Mouse (Mus musculus): ENCODE data around the gene B4galt4. TPM values are rescaled to one million over a fixed set of nuclear protein-coding genes. Genes with fewer than 3 reads are reported as not detected.

B4galt4 gene
- total RNA-seq, 2 experiments from 2014 or later = 6.7 to 8.8 TPM

DNA sequence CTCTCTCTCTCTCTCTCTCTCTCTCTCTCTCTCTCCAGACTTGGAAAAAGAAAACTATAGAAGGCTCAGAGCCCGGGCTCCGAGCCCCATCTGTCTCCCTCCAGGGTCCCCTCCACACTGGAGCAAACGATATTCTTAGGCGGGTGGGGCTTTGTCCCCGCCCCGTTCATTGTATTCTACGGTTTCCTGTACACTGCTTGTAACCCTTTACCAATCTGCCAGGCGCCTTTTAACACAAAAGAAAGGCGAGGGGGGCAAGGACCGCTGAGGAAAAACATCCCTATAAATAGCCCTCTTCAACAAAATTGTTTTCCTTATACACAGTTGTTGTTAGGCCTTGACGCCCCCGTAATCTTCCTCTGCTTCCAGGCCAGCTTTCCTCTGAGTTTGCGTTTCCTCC, 17.1 kb upstream of the B4galt4 start:
- no peak for ATAC-seq (replicated peaks; ENCODE audit: low FRiP score, poor library complexity, severe bottlenecking)

GRCm38 (mm10) chr16:38728576-38729132, 13.4 kb upstream of the B4galt4 start:
- ATAC-seq (replicated peaks; ENCODE audit: low FRiP score, poor library complexity, severe bottlenecking) = no peak

GRCm38 (mm10) chr16:38729139-38729538, 12.9 kb upstream of the B4galt4 start:
- ATAC-seq (replicated peaks; ENCODE audit: low FRiP score, poor library complexity, severe bottlenecking) = no peak

GRCm38 (mm10) chr16:38729610-38730288, 12.3 kb upstream of the B4galt4 start:
- ATAC-seq (replicated peaks; ENCODE audit: low FRiP score, poor library complexity, severe bottlenecking) = no peak

GRCm38 (mm10) chr16:38730921-38731320, 11.1 kb upstream of the B4galt4 start:
- ATAC-seq (replicated peaks; ENCODE audit: low FRiP score, poor library complexity, severe bottlenecking) = no peak

DNA sequence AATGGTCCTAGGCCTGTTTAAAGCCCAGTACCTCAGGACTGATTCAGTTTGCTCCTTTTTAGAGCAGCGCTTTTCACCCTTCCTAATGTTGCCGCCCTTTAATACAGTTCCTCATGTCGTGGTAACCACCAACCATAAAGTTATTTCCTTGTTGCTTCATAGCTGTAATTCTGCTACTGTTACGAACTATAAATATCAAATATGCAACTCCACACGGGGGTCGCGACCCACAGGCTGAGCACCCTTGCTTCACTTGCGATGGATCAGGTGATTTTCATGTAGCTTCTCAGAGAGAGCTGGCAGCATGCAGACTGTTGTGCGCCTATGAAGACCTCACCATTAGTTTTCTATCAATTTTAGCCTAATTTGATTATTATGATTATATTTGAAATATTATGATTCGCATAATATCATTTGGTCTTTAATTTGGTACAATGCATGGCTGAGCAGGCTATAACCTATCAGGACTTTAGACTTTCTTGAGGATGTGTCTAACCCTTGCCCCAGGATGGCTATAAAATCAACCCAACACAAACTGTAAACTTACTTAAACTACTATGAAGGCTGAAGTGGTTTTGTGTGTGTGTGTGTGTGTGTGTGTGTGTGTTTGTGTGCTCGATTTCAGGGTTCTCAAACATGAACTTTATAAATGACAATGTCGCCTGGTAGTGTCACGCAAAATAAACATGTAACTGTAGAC, 710 bp upstream of the B4galt4 start:
- ATAC-seq (replicated peaks; ENCODE audit: low FRiP score, poor library complexity, severe bottlenecking) = no peak

DNA sequence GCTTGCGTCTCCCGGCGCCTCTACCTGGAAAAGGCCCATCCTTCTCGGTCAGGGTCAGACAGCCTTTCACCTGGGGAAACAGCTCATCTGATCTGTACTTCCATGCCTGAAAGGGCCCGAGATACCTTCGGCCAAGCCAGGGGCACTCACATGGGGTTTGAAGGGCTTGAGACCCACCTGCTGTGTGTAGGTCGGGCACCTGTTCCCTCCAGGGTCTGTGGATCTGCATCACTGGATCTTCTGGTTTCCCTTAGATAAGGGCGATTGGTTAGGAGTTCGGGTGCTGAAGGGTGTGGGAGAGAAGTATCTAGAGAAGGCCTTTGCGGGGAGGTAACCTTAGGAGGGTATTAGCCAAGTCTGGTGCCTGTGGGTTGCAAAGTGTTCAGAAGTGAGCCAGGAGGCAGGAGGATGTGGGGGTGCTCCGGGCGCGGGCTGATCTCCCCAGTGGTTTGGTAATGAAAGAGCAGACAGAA, 631 bp downstream of the B4galt4 start:
- ATAC-seq (replicated peaks; ENCODE audit: low FRiP score, poor library complexity, severe bottlenecking) = no peak

GRCm38 (mm10) chr16:38743941-38744673, 2.0 kb downstream of the B4galt4 start:
- no peak for ATAC-seq (replicated peaks; ENCODE audit: low FRiP score, poor library complexity, severe bottlenecking)

- ATAC-seq (replicated peaks; ENCODE audit: low FRiP score, poor library complexity, severe bottlenecking) = no peak
Observed at GRCm38 (mm10) chr16:38750803-38751202, 8.7 kb downstream of the B4galt4 start.

DNA sequence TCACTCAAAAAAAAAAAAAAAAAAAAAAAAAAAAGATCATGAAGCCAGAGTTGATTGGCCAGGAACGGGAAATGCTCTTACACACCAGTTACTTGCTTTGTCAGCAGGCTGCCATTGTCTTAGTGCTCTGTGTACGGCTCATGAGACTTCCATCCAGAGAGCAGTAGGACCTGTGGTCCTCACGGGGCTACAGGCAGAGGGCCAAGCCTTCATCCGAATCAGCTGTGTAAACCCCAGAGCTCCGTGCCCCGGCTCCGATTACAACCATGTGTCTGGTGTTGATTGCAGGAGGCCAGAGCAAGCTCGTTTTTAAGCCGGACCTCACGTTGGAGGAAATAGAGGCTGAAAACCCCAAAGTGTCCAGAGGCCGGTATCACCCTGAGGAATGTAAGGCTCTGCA, 11.6 kb downstream of the B4galt4 start:
- no peak for ATAC-seq (replicated peaks; ENCODE audit: low FRiP score, poor library complexity, severe bottlenecking)

DNA sequence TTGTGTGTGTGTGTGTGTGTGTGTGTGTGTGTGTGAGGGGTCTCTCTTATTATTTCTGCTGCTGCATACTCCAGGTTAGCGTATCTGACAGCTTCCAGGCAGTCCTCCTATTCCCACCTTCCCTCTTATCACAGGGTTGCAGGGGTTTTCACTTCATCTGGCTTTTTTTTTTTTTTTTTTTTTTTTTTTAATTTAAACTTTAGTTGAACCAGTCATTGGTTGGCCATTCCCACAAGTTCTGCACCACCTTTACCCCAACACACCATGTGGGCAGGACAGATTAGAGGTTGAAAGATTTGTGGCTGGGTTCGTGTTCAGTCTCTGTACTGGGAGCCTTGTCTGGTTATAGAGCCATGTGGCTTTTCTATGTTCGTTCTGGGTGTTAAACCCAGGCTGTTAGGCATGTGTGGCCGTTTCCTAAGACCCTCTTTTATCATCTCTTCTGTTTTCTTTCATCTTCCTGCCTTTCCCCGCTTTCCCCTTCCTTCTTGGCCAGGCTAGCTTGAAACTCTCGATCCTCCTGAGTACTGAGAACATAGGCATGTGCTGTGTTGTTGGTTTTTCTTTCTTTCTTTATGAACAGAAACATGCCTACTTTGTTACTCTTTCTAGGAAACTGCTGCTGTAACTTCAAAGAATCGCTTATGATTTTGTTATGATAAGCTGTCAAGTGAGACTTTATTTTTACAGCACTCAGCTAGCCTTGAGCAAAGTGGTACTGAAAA, 13.6 kb downstream of the B4galt4 start:
- ATAC-seq (replicated peaks; ENCODE audit: low FRiP score, poor library complexity, severe bottlenecking) = no peak

GRCm38 (mm10) chr16:38756177-38756503, 14.1 kb downstream of the B4galt4 start:
- no peak for ATAC-seq (replicated peaks; ENCODE audit: low FRiP score, poor library complexity, severe bottlenecking)

GRCm38 (mm10) chr16:38756572-38756971, 14.5 kb downstream of the B4galt4 start:
- no peak for ATAC-seq (replicated peaks; ENCODE audit: low FRiP score, poor library complexity, severe bottlenecking)

GRCm38 (mm10) chr16:38757626-38758025, 15.6 kb downstream of the B4galt4 start:
- ATAC-seq (replicated peaks; ENCODE audit: low FRiP score, poor library complexity, severe bottlenecking) = no peak

DNA sequence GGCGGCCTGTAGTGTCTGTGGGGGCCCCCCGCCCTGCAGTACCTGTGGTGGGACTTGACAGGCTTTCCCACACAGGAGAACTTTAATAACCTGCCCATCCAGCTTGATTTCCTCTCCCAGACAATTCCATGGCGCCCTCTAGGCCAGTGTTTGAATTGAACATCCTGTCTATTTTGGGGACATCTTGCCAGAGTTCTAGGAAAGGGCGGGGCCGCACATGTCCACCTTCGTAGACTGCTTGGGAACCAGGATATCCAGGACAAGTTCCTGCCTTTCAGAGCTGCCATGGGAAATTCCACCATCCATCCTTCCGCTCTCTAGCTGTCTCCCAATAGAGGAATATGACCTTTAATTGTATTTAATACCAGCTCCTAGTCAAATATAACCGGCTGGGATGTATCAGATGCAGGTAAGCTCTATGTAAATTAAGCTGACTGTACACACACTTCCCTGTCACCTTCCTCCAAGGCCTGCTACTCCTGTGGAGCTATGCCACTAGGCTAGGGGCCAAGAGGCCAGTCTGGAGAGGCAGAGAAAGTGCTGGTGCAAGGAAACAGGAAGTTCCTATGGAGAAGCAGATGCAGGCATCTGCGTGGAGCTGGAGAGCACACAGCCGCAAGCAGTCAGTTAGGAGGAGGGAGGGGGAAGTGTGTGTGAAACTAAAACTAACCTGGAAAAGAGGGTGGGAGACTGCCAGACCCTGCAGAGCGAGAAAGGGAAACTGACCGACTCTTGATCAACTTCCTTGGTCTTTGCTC, 16.2 kb downstream of the B4galt4 start:
- ATAC-seq (replicated peaks; ENCODE audit: low FRiP score, poor library complexity, severe bottlenecking) = no peak

GRCm38 (mm10) chr16:38760239-38760638, 18.2 kb downstream of the B4galt4 start:
- ATAC-seq (replicated peaks; ENCODE audit: low FRiP score, poor library complexity, severe bottlenecking) = no peak

- ATAC-seq (replicated peaks; ENCODE audit: low FRiP score, poor library complexity, severe bottlenecking) = no peak
Observed at GRCm38 (mm10) chr16:38760834-38761375, 18.8 kb downstream of the B4galt4 start.

GRCm38 (mm10) chr16:38761972-38762371, 19.9 kb downstream of the B4galt4 start:
- no peak for ATAC-seq (replicated peaks; ENCODE audit: low FRiP score, poor library complexity, severe bottlenecking)

GRCm38 (mm10) chr16:38762401-38762800, 20.3 kb downstream of the B4galt4 start:
- ATAC-seq (replicated peaks; ENCODE audit: low FRiP score, poor library complexity, severe bottlenecking) = no peak

Data from erythroid progenitor cell, adult 5-6 weeks (primary cell).